Mouse (Mus musculus) brain, embryonic 14.5 days (tissue): ENCODE data around the gene Btbd9.

Experiments used
- CTCF ChIP-seq: fragments of 200-500 bp; IDR thresholded peaks from 2 replicates; pipeline ENCODE4 v1.5.1; 2012; ENCODE audit warnings: inconsistent platforms, mild to moderate bottlenecking, moderate library complexity, borderline replicate concordance; ENCODE audit not compliant: insufficient read depth, insufficient read length; ENCODE audit errors: extremely low read depth
- POLR2A ChIP-seq: fragments of 200-500 bp; IDR thresholded peaks from 2 replicates; pipeline ENCODE4 v1.6.1; 2012; ENCODE audit warnings: mild to moderate bottlenecking, inconsistent platforms, borderline replicate concordance; ENCODE audit not compliant: poor library complexity, insufficient read depth, insufficient read length, severe bottlenecking; ENCODE audit errors: extremely low read depth

DNA sequence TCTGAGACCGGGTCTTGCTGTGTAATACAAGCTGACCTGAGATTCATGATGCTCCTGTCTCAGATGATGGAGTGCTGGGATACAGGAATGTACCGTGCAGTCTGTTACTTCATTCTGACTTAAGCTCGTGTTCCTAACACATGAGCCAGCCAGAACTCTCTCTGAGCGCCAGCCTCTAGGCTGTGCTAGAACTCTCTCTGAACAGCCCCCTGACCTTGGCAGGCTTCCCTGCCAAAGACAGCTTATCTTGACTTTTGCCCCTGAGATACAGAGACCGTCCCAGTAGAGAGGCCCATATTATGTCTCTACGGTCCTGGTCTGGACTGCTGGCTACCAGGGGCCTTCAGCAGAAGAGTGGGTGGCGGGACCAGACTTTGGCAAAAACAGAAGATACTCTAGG lies 332.7 kb downstream of the Btbd9 start:
- TF ChIP-seq POLR2A (no peak), CTCF (no peak)
